Mouse (Mus musculus): ENCODE measurements at regions not wholly inside any gene's neighbourhood (a gene's known extent, or its start where the extent isn't known, plus 50 kb on each side); places are given as distances from the start of the nearest gene placed in this dataset.

- no peak for TF ChIP-seq EP300 (IDR thresholded peaks at IDR 0.05; ENCODE audit: low read depth)
- no peak for TF ChIP-seq CTCF (IDR thresholded peaks at IDR 0.05; ENCODE audit: low read depth)
- DNase-seq (ENCODE audit: low spot score) (no peak), ATAC-seq (ENCODE audit: insufficient read depth, low read depth) (no peak)
- Histone ChIP-seq H3K4me1 (ENCODE audit: control insufficient read depth, insufficient read depth) (no peaks in the 10 kb centered on the region), H3K9me3 (replicated peaks; ENCODE audit: control insufficient read depth, low read length) (no peaks in the 10 kb centered on the region), H3K4me2 (ENCODE audit: low read depth, low read length) (no peak overlapping the region), H3K9ac (replicated peaks; ENCODE audit: low read depth, low read length) (no peak overlapping the region), H3K27me3 (ENCODE audit: control insufficient read depth, insufficient read depth, low read length) (no peaks in the 10 kb centered on the region), H3K36me3 (replicated peaks; ENCODE audit: control insufficient read depth, insufficient read depth, low read length) (no peaks in the 10 kb centered on the region), H3K27ac (ENCODE audit: low read depth) (no peak overlapping the region), H3K4me3 (ENCODE audit: low read depth, low read length) (no peak overlapping the region)
- 80% methylated on average over 8 of the region's 8 CpGs for WGBS
Observed at GRCm38 (mm10) chr7:121214181-121214580, 132.7 kb downstream of the Otoa start.

GRCm38 (mm10) chr7:121215032-121215431 lies 133.6 kb downstream of the Otoa start:
- no peak for ATAC-seq (ENCODE audit: insufficient read depth, low read depth)
- no peak overlapping the region for H3K4me2 ChIP-seq (ENCODE audit: low read depth, low read length)
- no peak for DNase-seq (ENCODE audit: low spot score)
- no peaks in the 10 kb centered on the region for H3K27me3 ChIP-seq (ENCODE audit: control insufficient read depth, insufficient read depth, low read length)
- 67% methylated on average over 3 of the region's 3 CpGs for WGBS
- no peak overlapping the region for H3K9ac ChIP-seq (replicated peaks; ENCODE audit: low read depth, low read length)
- H3K27ac ChIP-seq (ENCODE audit: low read depth) = no peak overlapping the region
- no peak overlapping the region for H3K4me3 ChIP-seq (ENCODE audit: low read depth, low read length)
- H3K36me3 ChIP-seq (replicated peaks; ENCODE audit: control insufficient read depth, insufficient read depth, low read length) = no peaks in the 10 kb centered on the region
- no peaks in the 10 kb centered on the region for H3K9me3 ChIP-seq (replicated peaks; ENCODE audit: control insufficient read depth, low read length)
- no peaks in the 10 kb centered on the region for H3K4me1 ChIP-seq (ENCODE audit: control insufficient read depth, insufficient read depth)
- TF ChIP-seq EP300 (IDR thresholded peaks at IDR 0.05; ENCODE audit: low read depth) = no peak
- no peak for TF ChIP-seq CTCF (IDR thresholded peaks at IDR 0.05; ENCODE audit: low read depth)

- Histone ChIP-seq H3K9ac (replicated peaks; ENCODE audit: low read depth, low read length) (no peak overlapping the region), H3K4me2 (ENCODE audit: low read depth, low read length) (no peak overlapping the region), H3K4me3 (ENCODE audit: low read depth, low read length) (no peak overlapping the region), H3K27ac (ENCODE audit: low read depth) (no peak overlapping the region), H3K4me1 (ENCODE audit: control insufficient read depth, insufficient read depth) (no peaks in the 10 kb centered on the region), H3K27me3 (ENCODE audit: control insufficient read depth, insufficient read depth, low read length) (no peaks in the 10 kb centered on the region), H3K9me3 (replicated peaks; ENCODE audit: control insufficient read depth, low read length) (no peaks in the 10 kb centered on the region), H3K36me3 (replicated peaks; ENCODE audit: control insufficient read depth, insufficient read depth, low read length) (no peaks in the 10 kb centered on the region)
- WGBS = 60% methylated on average over 1 of the region's 1 CpGs
- ATAC-seq (ENCODE audit: insufficient read depth, low read depth) (no peak), DNase-seq (ENCODE audit: low spot score) (no peak)
- no peak for TF ChIP-seq EP300 (IDR thresholded peaks at IDR 0.05; ENCODE audit: low read depth)
- no peak for TF ChIP-seq CTCF (IDR thresholded peaks at IDR 0.05; ENCODE audit: low read depth)
Observed at GRCm38 (mm10) chr7:121215735-121216134, 134.3 kb downstream of the Otoa start.

- H3K4me2 ChIP-seq (ENCODE audit: low read depth, low read length) = no peak overlapping the region
- no peaks in the 10 kb centered on the region for H3K9me3 ChIP-seq (replicated peaks; ENCODE audit: control insufficient read depth, low read length)
- H3K9ac ChIP-seq (replicated peaks; ENCODE audit: low read depth, low read length) = no peak overlapping the region
- no peak for TF ChIP-seq CTCF (IDR thresholded peaks at IDR 0.05; ENCODE audit: low read depth)
- no peak for TF ChIP-seq EP300 (IDR thresholded peaks at IDR 0.05; ENCODE audit: low read depth)
- WGBS = 90% methylated on average over 10 of the region's 10 CpGs
- H3K4me1 ChIP-seq (ENCODE audit: control insufficient read depth, insufficient read depth) = no peaks in the 10 kb centered on the region
- no peak overlapping the region for H3K27ac ChIP-seq (ENCODE audit: low read depth)
- H3K4me3 ChIP-seq (ENCODE audit: low read depth, low read length) = no peak overlapping the region
- H3K27me3 ChIP-seq (ENCODE audit: control insufficient read depth, insufficient read depth, low read length) = no peaks in the 10 kb centered on the region
- DNase-seq (ENCODE audit: low spot score) = no peak
- no peak for ATAC-seq (ENCODE audit: insufficient read depth, low read depth)
- H3K36me3 ChIP-seq (replicated peaks; ENCODE audit: control insufficient read depth, insufficient read depth, low read length) = no peaks in the 10 kb centered on the region
Observed at GRCm38 (mm10) chr7:121218031-121218430, 136.6 kb downstream of the Otoa start.

GRCm38 (mm10) chr7:121221158-121221557 lies 139.7 kb downstream of the Otoa start:
- TF ChIP-seq CTCF (IDR thresholded peaks at IDR 0.05; ENCODE audit: low read depth) (no peak), EP300 (IDR thresholded peaks at IDR 0.05; ENCODE audit: low read depth) (no peak)
- Histone ChIP-seq H3K4me1 (ENCODE audit: control insufficient read depth, insufficient read depth) (no peaks in the 10 kb centered on the region), H3K36me3 (replicated peaks; ENCODE audit: control insufficient read depth, insufficient read depth, low read length) (no peaks in the 10 kb centered on the region), H3K9ac (replicated peaks; ENCODE audit: low read depth, low read length) (no peak overlapping the region), H3K4me2 (ENCODE audit: low read depth, low read length) (no peak overlapping the region), H3K27me3 (ENCODE audit: control insufficient read depth, insufficient read depth, low read length) (no peaks in the 10 kb centered on the region), H3K27ac (ENCODE audit: low read depth) (no peak overlapping the region), H3K4me3 (ENCODE audit: low read depth, low read length) (no peak overlapping the region), H3K9me3 (replicated peaks; ENCODE audit: control insufficient read depth, low read length) (no peaks in the 10 kb centered on the region)
- DNase-seq (ENCODE audit: low spot score) = no peak
- 86% methylated on average over 7 of the region's 7 CpGs for WGBS
- ATAC-seq (ENCODE audit: insufficient read depth, low read depth) = no peak

GRCm38 (mm10) chr7:121231881-121232280 lies 150.4 kb downstream of the Otoa start:
- Histone ChIP-seq H3K9ac (replicated peaks; ENCODE audit: low read depth, low read length) (no peak overlapping the region), H3K4me1 (ENCODE audit: control insufficient read depth, insufficient read depth) (no peaks in the 10 kb centered on the region), H3K27ac (ENCODE audit: low read depth) (no peak overlapping the region), H3K4me2 (ENCODE audit: low read depth, low read length) (no peak overlapping the region), H3K4me3 (ENCODE audit: low read depth, low read length) (no peak overlapping the region), H3K27me3 (ENCODE audit: control insufficient read depth, insufficient read depth, low read length) (no peaks in the 10 kb centered on the region), H3K36me3 (replicated peaks; ENCODE audit: control insufficient read depth, insufficient read depth, low read length) (no peaks in the 10 kb centered on the region), H3K9me3 (replicated peaks; ENCODE audit: control insufficient read depth, low read length) (no peaks in the 10 kb centered on the region)
- no peak for ATAC-seq (ENCODE audit: insufficient read depth, low read depth)
- no peak for DNase-seq (ENCODE audit: low spot score)
- 73% methylated on average over 3 of the region's 3 CpGs for WGBS
- TF ChIP-seq EP300 (IDR thresholded peaks at IDR 0.05; ENCODE audit: low read depth) (no peak), CTCF (IDR thresholded peaks at IDR 0.05; ENCODE audit: low read depth) (no peak)

Measured in heart, postnatal 0 days (tissue).